8 mouse cellular contexts compared by ENCODE assay signal in genomic region chr7:114181391-114181790, GRCm38 (mm10).
DNase-seq lines count a peak whose midpoint lies in the region; ATAC-seq and TF ChIP-seq lines count a peak whose summit lies in the region.

No protein-coding gene starts in this region.

- no peaks in the 10 kb centered on the region for H3K9me3 ChIP-seq in liver, embryonic 11.5 days (ENCODE audit: control insufficient read depth, low read length)
- no peaks in the 10 kb centered on the region for H3K9me3 ChIP-seq in embryonic facial prominence, embryonic 10.5 days
- H3K9me3 ChIP-seq in neural tube, embryonic 14.5 days (ENCODE audit: control insufficient read depth, low read length) = no peaks in the 10 kb centered on the region

- no peaks in the 10 kb centered on the region for H3K79me2 ChIP-seq in heart, adult 2 months (replicated peaks; ENCODE audit: control insufficient read depth, insufficient read depth, low read length)

- no peak for TF ChIP-seq CTCF in heart, adult 2 months (IDR thresholded peaks at IDR 0.05)

- intact Hi-C loops in heart, adult 2 months (cut with DNase I) = loop anchor here (5.0 kb wide), 1 partner anchor 64 kb away; the partner anchor contains the start of gene Rras2
- intact Hi-C loops in left cerebral cortex, postnatal 36 days (cut with DNase I) = loop anchor here (5.0 kb wide), 1 partner anchor 44 kb away; no protein-coding TSS in a partner anchor

- no peaks in the 10 kb centered on the region; the same call in 1 of the 2 replicates for H3K4me1 ChIP-seq in liver, embryonic 11.5 days (replicated peaks; ENCODE audit: control insufficient read depth, insufficient read depth, low read length)
- H3K4me1 ChIP-seq in embryonic facial prominence, embryonic 10.5 days = peaks cover 8% of the 10 kb centered on the region; the same call in 1 of the 2 replicates
- H3K4me1 ChIP-seq in heart, adult 2 months (ENCODE audit: control insufficient read depth, insufficient read depth, low read length) = peaks cover 7% of the 10 kb centered on the region
- H3K4me1 ChIP-seq in neural tube, embryonic 14.5 days (ENCODE audit: control insufficient read depth, insufficient read depth, low read length) = peaks cover 4% of the 10 kb centered on the region; the same call in 1 of the 2 replicates

- peak; percentile 47 for DNase-seq in liver
- DNase-seq in liver, embryonic 11.5 days (ENCODE audit: low spot score) = no peak
- peak; percentile 14 for DNase-seq in embryonic facial prominence, embryonic 10.5 days (ENCODE audit: low spot score)
- DNase-seq in heart, adult 2 months = peak; percentile 84 to 90
- peak; percentile 74 to 77 for DNase-seq in kidney, adult 8-10 months
- DNase-seq in left cerebral cortex, postnatal 36 days (ENCODE audit: low spot score in 2 of 2) = peak; percentile 86 to 88
- peak; percentile 66 for DNase-seq in thymus, postnatal 0 days (ENCODE audit: low spot score)

- ATAC-seq in liver, embryonic 11.5 days (replicated peaks; ENCODE audit: low FRiP score) = no peak
- peak; percentile 92 for ATAC-seq in neural tube, embryonic 14.5 days (ENCODE audit: low read depth)

- TF ChIP-seq POLR2A in heart, adult 2 months (IDR thresholded peaks at IDR 0.05; ENCODE audit: insufficient read depth, low read depth, low read length) = no peak

- no peak overlapping the region for H3K4me2 ChIP-seq in liver, embryonic 11.5 days
- no peak overlapping the region for H3K4me2 ChIP-seq in neural tube, embryonic 14.5 days (ENCODE audit: low read depth, low read length)

- no peaks in the 10 kb centered on the region for H3K36me3 ChIP-seq in liver, embryonic 11.5 days (ENCODE audit: control insufficient read depth, insufficient read depth, low read length)
- H3K36me3 ChIP-seq in embryonic facial prominence, embryonic 10.5 days (replicated peaks) = no peaks in the 10 kb centered on the region
- H3K36me3 ChIP-seq in heart, adult 2 months (ENCODE audit: control insufficient read depth, insufficient read depth, low read length) = peaks cover 2% of the 10 kb centered on the region; the same call in 1 of the 2 replicates
- H3K36me3 ChIP-seq in neural tube, embryonic 14.5 days (ENCODE audit: control insufficient read depth, insufficient read depth, low read length) = no peaks in the 10 kb centered on the region

- TF ChIP-seq EP300 in heart, adult 2 months (IDR thresholded peaks at IDR 0.05; ENCODE audit: insufficient read depth, low read depth, low read length) = peak; percentile 69; the same call in 1 of the 2 replicates

- H3K27me3 ChIP-seq in liver, embryonic 11.5 days (replicated peaks; ENCODE audit: control insufficient read depth, insufficient read depth, low read length) = no peaks in the 10 kb centered on the region
- no peaks in the 10 kb centered on the region for H3K27me3 ChIP-seq in embryonic facial prominence, embryonic 10.5 days (replicated peaks; ENCODE audit: low read depth, poor library complexity, severe bottlenecking)
- H3K27me3 ChIP-seq in heart, adult 2 months (ENCODE audit: control insufficient read depth, insufficient read depth, low read length) = no peaks in the 10 kb centered on the region
- H3K27me3 ChIP-seq in neural tube, embryonic 14.5 days (ENCODE audit: control insufficient read depth, insufficient read depth, low read length) = no peaks in the 10 kb centered on the region

- H3K27ac ChIP-seq in liver, embryonic 11.5 days (ENCODE audit: low read depth, low read length) = no peak overlapping the region
- H3K27ac ChIP-seq in embryonic facial prominence, embryonic 10.5 days (replicated peaks) = no peak overlapping the region
- peak overlapping the region; percentile 26 for H3K27ac ChIP-seq in heart, adult 2 months
- H3K27ac ChIP-seq in neural tube, embryonic 14.5 days (ENCODE audit: low read depth, low read length) = no peak overlapping the region

- WGBS in liver, embryonic 11.5 days = 32% methylated on average over 5 of the region's 5 CpGs
- WGBS in embryonic facial prominence, embryonic 10.5 days = 60% methylated on average over 5 of the region's 5 CpGs
- 2% methylated on average over 5 of the region's 5 CpGs for WGBS in heart, adult 2 months
- WGBS in neural tube, embryonic 14.5 days = 13% methylated on average over 5 of the region's 5 CpGs

- H3K4me3 ChIP-seq in liver, embryonic 11.5 days (ENCODE audit: low read depth, low read length) = no peak overlapping the region
- no peak overlapping the region for H3K4me3 ChIP-seq in embryonic facial prominence, embryonic 10.5 days
- H3K4me3 ChIP-seq in heart, adult 2 months = no peak overlapping the region
- H3K4me3 ChIP-seq in neural tube, embryonic 14.5 days (ENCODE audit: low read depth, low read length) = no peak overlapping the region

- no peak overlapping the region for H3K9ac ChIP-seq in liver, embryonic 11.5 days (ENCODE audit: low read depth, low read length)
- no peak overlapping the region for H3K9ac ChIP-seq in heart, adult 2 months (ENCODE audit: low read depth, low read length)
- no peak overlapping the region for H3K9ac ChIP-seq in neural tube, embryonic 14.5 days (replicated peaks; ENCODE audit: low read depth, low read length)
